Mouse (Mus musculus) spleen, postnatal 4 days (tissue): ENCODE results near the gene Fyn.

ENCODE experiments used
- DNase-seq, 2 experiments: peaks; one replicate each; pipeline ENCODE4 v3.0.0; 2022; ENCODE audit warnings: low spot score in 2 of 2

The Fyn gene

GRCm38 (mm10) chr10:39535347-39535746 lies 166.7 kb downstream of the Fyn start:
- DNase-seq: no peak

- DNase-seq: no peak
These were observed 167.6 kb downstream of the Fyn start for GRCm38 (mm10) chr10:39536258-39536657.

GRCm38 (mm10) chr10:39540012-39540647 lies 171.5 kb downstream of the Fyn start:
- no peak for DNase-seq

GRCm38 (mm10) chr10:39540995-39541394 lies 172.3 kb downstream of the Fyn start:
- no peak for DNase-seq

GRCm38 (mm10) chr10:39541451-39541874 lies 172.8 kb downstream of the Fyn start:
- no peak for DNase-seq

GRCm38 (mm10) chr10:39541951-39542521 lies 173.4 kb downstream of the Fyn start:
- DNase-seq: no peak

GRCm38 (mm10) chr10:39542535-39543257 lies 174.0 kb downstream of the Fyn start:
- no peak for DNase-seq

GRCm38 (mm10) chr10:39543258-39543770 lies 174.7 kb downstream of the Fyn start:
- no peak for DNase-seq

- DNase-seq: no peak
These were observed 178.9 kb downstream of the Fyn start for GRCm38 (mm10) chr10:39547369-39548074.

GRCm38 (mm10) chr10:39550791-39551190 lies 182.1 kb downstream of the Fyn start:
- DNase-seq: no peak

- DNase-seq: no peak
These were observed 183.1 kb downstream of the Fyn start for GRCm38 (mm10) chr10:39551637-39552185.

- DNase-seq: no peak
These were observed 183.7 kb downstream of the Fyn start for GRCm38 (mm10) chr10:39552351-39552814.

- DNase-seq: no peak
These were observed 184.2 kb downstream of the Fyn start for GRCm38 (mm10) chr10:39552903-39553302.

GRCm38 (mm10) chr10:39555289-39555715 lies 186.6 kb downstream of the Fyn start:
- no peak for DNase-seq

- DNase-seq: no peak
These were observed 187.1 kb downstream of the Fyn start for GRCm38 (mm10) chr10:39555740-39556139.

GRCm38 (mm10) chr10:39557360-39557759 lies 188.7 kb downstream of the Fyn start:
- DNase-seq: no peak

- no peak for DNase-seq
These were observed 189.2 kb downstream of the Fyn start for GRCm38 (mm10) chr10:39557851-39558250.

GRCm38 (mm10) chr10:39558492-39559005 lies 189.9 kb downstream of the Fyn start:
- DNase-seq: no peak

- no peak for DNase-seq
These were observed 190.7 kb downstream of the Fyn start for GRCm38 (mm10) chr10:39559321-39559720.

GRCm38 (mm10) chr10:39562383-39562782 lies 193.7 kb downstream of the Fyn start:
- no peak for DNase-seq

- no peak for DNase-seq
These were observed 195.0 kb downstream of the Fyn start for GRCm38 (mm10) chr10:39563552-39564223.
